Mouse (Mus musculus) kidney, adult 2 months (tissue): ENCODE results near the gene Lpar2.

Experiments
- CTCF ChIP-seq: fragments of 200-500 bp; conservative IDR thresholded peaks from 2 replicates; pipeline ENCODE4 v1.5.1; 2011; ENCODE audit warnings: low read depth, mild to moderate bottlenecking, control low read depth, low read length, moderate library complexity, mixed read lengths; ENCODE audit not compliant: insufficient read depth, insufficient read length
- POLR2A ChIP-seq: fragments of 200-500 bp; IDR thresholded peaks from one replicate; pipeline ENCODE4 v1.6.1; 2011; ENCODE audit warnings: low read depth, low read length, control low read depth

GRCm38 (mm10) chr8:69874654-69875053, 52.4 kb downstream of the Lpar2 start:
- TF ChIP-seq POLR2A (no peak), CTCF (no peak)
